Mouse (Mus musculus) cerebellum, adult 2 months (tissue): ENCODE data around the gene Traip. TPM values are rescaled to one million over a fixed set of nuclear protein-coding genes. Genes with fewer than 3 reads are reported as not detected.

ENCODE experiments used
- DNase-seq, 2 experiments: peaks; one replicate each; pipeline ENCODE4 v3.0.0; 2021
- H3K27ac ChIP-seq: fragments of 200-500 bp; 2 replicates; pipeline ENCODE4 v1.5.1; 2012; ENCODE audit warnings: low read length, control low read depth, inconsistent platforms; ENCODE audit not compliant: insufficient read depth
- H3K27me3 ChIP-seq: fragments of 200-500 bp; 2 replicates; pipeline ENCODE4 v1.6.1; 2012; ENCODE audit warnings: inconsistent platforms, mild to moderate bottlenecking, low read length, moderate library complexity; ENCODE audit not compliant: control insufficient read depth, insufficient read depth
- H3K4me1 ChIP-seq: fragments of 200-500 bp; 2 replicates; pipeline ENCODE4 v1.6.1; 2011; ENCODE audit warnings: low read length; ENCODE audit not compliant: control insufficient read depth, insufficient read depth
- H3K4me3 ChIP-seq: fragments of 200-500 bp; replicated peaks from 2 replicates; pipeline ENCODE3; 2011; ENCODE audit warnings: mild to moderate bottlenecking, low read depth, low read length, control low read depth; ENCODE audit not compliant: insufficient read depth
- CTCF ChIP-seq: fragments of 200-500 bp; IDR thresholded peaks from 2 replicates; pipeline ENCODE4 v1.5.1; 2011; ENCODE audit warnings: low read depth, mild to moderate bottlenecking, control low read depth, low read length, moderate library complexity, borderline replicate concordance; ENCODE audit not compliant: insufficient read depth
- POLR2A ChIP-seq: fragments of 200-500 bp; IDR thresholded peaks from 2 replicates; pipeline ENCODE4 v1.6.1; 2011; ENCODE audit warnings: low read length, control low read depth, borderline replicate concordance; ENCODE audit not compliant: insufficient read depth
- WGBS: fragments of 180-500 bp; shearing (Covaris S2); methylation state at CpG from one replicate; pipeline ENCODE4 v1.1.7; 2018; 5-methylcytosine and 5-hydroxymethylcytosine counted together
- polyA plus RNA-seq: library from polyadenylated mRNA; depleted of rRNA; stranded (reverse); fragments of >200 nt; gene quantifications from 2 replicates; pipeline ENCODE4 v1.2.3, GENCODE M21; 2012

The Traip gene
- polyA plus RNA-seq, 1 experiment: 1.5 TPM

DNA sequence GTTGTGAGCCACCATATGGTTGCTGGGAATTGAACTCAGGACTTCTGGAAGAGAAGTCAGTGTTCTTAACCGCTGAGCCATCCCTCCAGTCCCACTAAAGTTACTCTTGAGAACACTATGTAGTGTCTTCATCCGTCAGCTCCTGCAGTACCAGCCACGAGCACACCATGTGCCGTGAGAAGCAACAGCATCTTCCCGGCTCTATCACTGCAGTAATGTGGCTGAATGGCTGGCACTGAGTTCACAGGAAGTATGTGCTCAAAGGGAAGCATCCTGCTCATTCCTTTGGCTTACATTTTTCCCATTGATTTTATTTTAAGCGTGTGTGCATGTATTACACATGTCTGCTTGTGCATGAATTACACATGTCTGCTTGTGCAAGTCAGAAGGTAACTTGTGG is 17.5 kb downstream of the Traip start:
- no peak for TF ChIP-seq CTCF
- no peak for TF ChIP-seq POLR2A
- Histone ChIP-seq H3K4me1 (no peaks in the 10 kb centered on the region), H3K27ac (no peak overlapping the region), H3K4me3 (no peak overlapping the region), H3K27me3 (no peaks in the 10 kb centered on the region)
- WGBS: 84% methylated on average over 6 of the region's 6 CpGs
- DNase-seq: no peak

DNA sequence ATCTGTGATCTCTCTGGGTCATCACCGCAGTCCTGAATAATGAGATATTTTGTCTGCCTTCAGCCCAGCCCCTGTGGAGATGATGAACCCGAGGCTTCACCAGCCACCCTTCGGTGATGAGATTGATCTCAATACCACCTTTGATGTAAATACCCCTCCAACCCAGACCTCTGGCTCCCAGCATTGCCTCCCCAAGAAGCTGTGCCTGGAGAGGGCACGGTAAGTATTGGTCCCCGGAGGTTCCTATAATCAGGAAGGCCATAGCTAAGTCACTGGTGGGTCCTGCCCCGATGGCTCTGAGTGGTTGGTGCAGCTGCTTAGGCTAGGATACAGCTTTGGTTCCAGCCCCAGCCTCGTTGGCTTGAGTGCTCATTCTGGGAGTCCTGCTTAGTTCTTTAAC is 18.6 kb downstream of the Traip start:
- H3K4me3 ChIP-seq: no peak overlapping the region
- no peak overlapping the region for H3K27ac ChIP-seq
- no peaks in the 10 kb centered on the region for H3K27me3 ChIP-seq
- no peak for TF ChIP-seq CTCF
- no peak for TF ChIP-seq POLR2A
- 95% methylated on average over 7 of the region's 7 CpGs for WGBS
- no peaks in the 10 kb centered on the region for H3K4me1 ChIP-seq
- DNase-seq: no peak

DNA sequence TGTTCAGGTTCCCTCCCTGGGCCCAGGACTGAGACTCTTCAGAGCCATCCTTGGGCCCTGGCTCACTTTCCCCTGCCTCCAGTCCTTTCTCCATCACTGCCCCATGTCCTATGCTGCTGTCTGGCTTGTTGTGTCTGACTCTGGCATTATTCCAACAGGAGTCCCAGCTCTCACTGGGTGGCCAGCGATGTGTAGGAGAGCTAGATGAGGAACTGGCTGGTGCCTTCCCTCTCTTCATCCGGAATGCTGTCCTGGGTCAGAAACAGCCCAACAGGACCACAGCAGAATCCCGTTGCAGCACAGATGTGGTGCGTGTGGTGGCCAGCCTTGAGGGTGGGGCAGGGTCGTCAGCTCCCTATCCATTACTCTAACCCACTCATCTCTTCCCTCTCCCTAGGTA is 20.4 kb downstream of the Traip start:
- Histone ChIP-seq H3K4me3 (no peak overlapping the region), H3K27me3 (no peaks in the 10 kb centered on the region), H3K27ac (no peak overlapping the region), H3K4me1 (no peaks in the 10 kb centered on the region)
- 75% methylated on average over 5 of the region's 5 CpGs for WGBS
- no peak for TF ChIP-seq POLR2A
- TF ChIP-seq CTCF: no peak
- DNase-seq: no peak

DNA sequence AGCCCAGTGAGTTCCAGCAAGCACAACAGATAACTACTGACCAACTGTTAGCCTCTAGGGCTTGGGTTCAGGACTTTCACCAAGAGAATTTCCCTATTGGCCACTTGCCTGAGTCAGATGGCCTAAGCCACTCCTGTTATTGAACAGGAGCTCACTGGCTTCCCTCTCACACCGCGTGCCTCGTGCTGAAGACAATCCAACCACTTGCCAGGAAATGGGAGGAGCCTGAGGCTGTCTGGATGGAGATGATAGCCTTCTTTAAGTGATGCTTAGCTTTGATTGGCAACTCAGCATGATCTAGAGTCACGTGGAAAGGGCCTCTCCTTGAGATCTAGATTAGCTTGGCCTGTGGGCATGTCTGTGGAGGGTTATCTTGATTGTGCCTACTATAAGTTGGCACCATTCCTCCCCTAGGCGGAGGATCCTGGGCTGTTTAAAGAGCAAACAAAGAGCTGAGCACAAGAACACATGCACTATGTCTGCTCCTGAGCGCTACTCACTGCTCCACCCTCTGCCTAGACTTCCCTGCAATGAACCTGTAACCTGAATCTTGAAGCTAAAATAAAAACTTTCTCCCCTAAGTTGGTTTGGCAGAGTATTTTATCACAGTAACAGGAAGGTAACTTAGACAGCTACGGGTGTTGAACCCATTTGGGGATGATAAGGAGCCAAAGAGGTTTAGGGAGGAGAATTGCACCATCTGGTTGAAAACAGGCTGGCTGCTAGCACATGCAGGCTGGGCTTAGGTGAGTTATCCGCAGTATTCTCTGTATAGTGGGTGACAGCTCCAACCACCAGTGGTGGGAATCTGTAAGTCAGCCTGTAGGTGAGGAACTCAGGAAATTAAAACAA is 22.0 kb downstream of the Traip start:
- H3K27me3 ChIP-seq: no peaks in the 10 kb centered on the region
- H3K27ac ChIP-seq: no peak overlapping the region
- no peaks in the 10 kb centered on the region for H3K4me1 ChIP-seq
- DNase-seq: no peak
- WGBS: 67% methylated on average over 8 of the region's 8 CpGs
- TF ChIP-seq CTCF (no peak), POLR2A (no peak)
- H3K4me3 ChIP-seq: no peak overlapping the region

DNA sequence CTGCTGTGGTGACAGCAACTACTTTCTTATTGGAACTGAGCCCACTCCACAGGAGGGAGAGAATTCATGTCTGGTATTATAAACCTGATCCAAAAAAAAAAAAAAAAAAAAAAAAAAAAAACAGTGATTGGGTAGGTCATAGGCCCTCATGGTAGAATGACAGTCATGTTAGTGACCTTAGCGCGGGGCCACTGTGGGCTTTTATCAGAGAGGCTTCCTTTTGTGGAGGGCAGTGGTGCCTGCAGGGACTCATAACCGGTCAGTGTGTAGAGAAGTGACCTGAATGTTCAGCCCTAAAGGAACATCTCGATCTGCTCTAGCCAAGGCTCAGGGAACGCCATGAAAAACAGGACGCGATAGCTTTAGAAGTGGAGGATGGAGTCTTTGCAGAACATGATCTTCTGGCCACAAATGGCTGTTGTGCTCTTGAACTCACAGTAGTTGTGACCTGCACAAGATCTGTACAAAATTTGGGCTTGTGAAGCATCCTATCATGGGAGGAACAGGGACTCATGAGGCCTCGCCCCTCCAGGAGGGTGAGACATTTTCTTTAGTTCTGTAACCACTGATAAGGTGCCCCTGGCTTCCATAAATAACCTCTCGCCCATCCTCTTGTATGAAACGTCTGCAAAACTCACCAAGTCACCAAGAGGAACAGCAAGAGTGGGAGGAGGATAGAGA is 24.7 kb downstream of the Traip start:
- no peak overlapping the region for H3K4me3 ChIP-seq
- no peaks in the 10 kb centered on the region for H3K4me1 ChIP-seq
- H3K27me3 ChIP-seq: no peaks in the 10 kb centered on the region
- no peak overlapping the region for H3K27ac ChIP-seq
- TF ChIP-seq CTCF: no peak
- no peak for TF ChIP-seq POLR2A
- 81% methylated on average over 10 of the region's 10 CpGs for WGBS
- no peak for DNase-seq

DNA sequence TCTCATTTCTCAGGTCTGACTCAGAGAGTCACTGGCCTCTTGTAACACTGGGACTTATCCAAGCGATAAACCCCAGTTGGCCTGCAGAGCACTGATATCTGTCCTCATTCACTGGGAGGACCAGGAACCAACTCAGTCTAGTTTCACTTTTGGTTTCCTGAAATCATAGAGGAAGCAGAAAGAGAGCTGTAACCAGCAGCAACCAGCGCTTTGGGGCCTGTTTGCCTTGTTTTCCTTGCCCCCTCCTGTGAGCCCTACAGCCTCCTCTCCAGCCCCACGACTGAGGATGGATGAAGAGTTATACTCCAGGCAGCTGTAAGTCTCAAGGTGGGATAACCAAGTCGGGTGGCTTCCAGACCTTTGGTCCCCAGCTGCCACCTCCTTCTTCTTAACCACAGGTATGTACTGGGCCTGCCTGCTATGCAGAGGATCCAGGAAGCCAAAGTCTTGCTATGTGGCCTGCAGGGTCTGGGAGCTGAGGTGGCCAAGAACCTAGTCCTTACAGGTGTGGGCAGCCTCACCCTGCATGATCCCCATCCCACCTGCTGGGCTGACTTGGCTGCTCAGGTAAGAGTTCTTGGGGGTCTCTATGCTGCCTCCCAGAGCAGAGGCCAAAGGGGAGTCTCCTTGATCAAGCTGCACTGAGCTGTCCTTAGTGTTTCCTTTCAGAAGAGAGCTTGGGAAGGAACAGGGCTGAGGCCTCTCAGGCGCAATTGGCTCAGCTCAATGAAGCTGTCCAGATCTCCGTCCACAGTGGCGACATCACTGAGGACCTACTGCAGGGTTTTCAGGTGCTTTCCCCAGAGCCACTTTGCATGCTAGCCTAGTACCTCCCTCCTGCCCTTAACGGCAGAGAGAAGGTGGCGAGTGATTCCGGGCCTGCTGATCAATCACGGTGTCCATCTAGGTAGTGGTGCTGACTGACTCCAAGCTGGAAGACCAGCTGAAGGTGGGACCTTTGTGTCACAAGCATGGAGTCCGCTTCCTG is 25.8 kb downstream of the Traip start, which contains the start of gene Uba7:
Gene Uba7, plus strand, starts transcription at position 107 of the 988 bp plus-strand sequence.
- H3K4me1 ChIP-seq: no peaks in the 10 kb centered on the region
- no peak within 1 kb of the TSS for H3K27ac ChIP-seq
- DNase-seq: no peak
- no peaks in the 10 kb centered on the region for H3K27me3 ChIP-seq
- no peak within 1 kb of the TSS for H3K4me3 ChIP-seq
- 76% methylated on average over 12 of the region's 12 CpGs for WGBS
- TF ChIP-seq POLR2A: no peak
- TF ChIP-seq CTCF: no peak

DNA sequence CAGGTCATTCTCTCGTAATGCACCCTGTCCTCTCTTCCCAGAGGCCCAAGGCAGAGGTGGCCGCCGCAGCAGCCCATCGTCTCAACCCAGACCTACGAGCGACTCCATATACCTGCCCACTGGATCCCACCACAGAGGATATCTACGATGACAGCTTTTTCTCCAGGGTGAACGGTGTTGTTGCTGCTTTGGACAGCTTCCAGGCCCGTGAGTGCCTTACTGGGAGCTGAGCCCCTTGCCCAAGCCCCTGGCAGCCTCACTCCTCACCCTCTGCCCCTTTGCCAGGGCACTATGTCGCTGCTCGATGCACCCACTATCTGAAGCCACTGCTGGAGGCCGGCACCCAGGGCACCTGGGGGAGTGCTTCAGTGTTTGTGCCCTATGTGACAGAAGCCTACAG is 28.9 kb downstream of the Traip start:
- Histone ChIP-seq H3K27ac (no peak overlapping the region), H3K27me3 (no peaks in the 10 kb centered on the region), H3K4me1 (0 out of 2 replicates have a peak, but pooled peaks cover 3% of the 10 kb centered on the region), H3K4me3 (no peak overlapping the region)
- 70% methylated on average over 12 of the region's 12 CpGs for WGBS
- TF ChIP-seq CTCF: no peak
- no peak for TF ChIP-seq POLR2A
- DNase-seq: peak in 1 of 2 experiments; percentile 7
